Mouse (Mus musculus): ENCODE measurements at regions not wholly inside any gene's neighbourhood (a gene's known extent, or its start where the extent isn't known, plus 50 kb on each side); places are given as distances from the start of the nearest gene placed in this dataset.

GRCm38 (mm10) chr8:88972993-88973690 lies 70.8 kb downstream of the Sall1 start:
- no peak for DNase-seq (ENCODE audit: low spot score in 2 of 2)

DNA sequence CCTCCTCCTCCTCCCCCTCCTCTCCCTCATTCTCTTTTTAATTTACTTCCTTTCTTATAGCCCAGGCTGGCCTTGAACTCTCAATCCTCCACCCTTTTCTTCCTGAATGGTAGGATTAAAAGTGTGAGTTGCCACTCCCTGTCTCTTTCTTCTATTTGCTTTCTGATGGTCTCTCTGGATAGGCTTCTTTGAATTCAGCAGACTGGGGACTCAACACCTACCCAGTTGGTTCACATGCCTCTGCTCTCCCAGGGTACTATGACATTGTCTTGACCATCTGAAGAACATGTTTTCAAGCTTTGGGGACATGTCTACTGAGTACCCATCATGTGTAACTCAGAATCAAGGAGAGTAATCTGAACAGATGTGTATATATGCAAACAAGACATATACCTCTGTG lies 85.1 kb downstream of the Sall1 start:
- no peak for DNase-seq (ENCODE audit: low spot score in 2 of 2)

DNA sequence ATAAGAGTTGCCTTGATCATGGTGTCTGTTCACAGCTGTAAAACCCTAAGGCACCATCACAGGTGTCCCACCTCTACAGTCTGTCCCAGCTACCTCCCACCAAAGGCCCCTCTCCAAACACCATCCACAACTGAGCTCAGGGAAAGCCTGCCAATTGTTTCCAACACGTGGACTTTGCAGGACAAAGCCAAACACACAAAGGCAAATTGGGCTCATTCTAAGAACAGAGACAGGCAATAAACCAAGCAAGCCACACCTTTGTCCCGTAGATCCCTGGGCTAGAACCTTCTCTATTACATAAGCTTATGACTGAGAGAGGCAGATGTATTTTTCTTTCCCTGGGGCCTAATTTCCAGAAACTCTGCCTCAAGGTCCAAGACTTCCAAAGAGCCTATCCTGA lies 90.8 kb downstream of the Sall1 start:
- DNase-seq (ENCODE audit: low spot score in 2 of 2): no peak

- no peak for DNase-seq (ENCODE audit: low spot score in 2 of 2)
Observed at GRCm38 (mm10) chr8:88951829-88952155, 92.2 kb downstream of the Sall1 start.

- no peak for DNase-seq (ENCODE audit: low spot score in 2 of 2)
Observed at GRCm38 (mm10) chr8:88951145-88951828, 92.7 kb downstream of the Sall1 start.

GRCm38 (mm10) chr8:88949975-88950374 lies 94.0 kb downstream of the Sall1 start:
- no peak for DNase-seq (ENCODE audit: low spot score in 2 of 2)

DNA sequence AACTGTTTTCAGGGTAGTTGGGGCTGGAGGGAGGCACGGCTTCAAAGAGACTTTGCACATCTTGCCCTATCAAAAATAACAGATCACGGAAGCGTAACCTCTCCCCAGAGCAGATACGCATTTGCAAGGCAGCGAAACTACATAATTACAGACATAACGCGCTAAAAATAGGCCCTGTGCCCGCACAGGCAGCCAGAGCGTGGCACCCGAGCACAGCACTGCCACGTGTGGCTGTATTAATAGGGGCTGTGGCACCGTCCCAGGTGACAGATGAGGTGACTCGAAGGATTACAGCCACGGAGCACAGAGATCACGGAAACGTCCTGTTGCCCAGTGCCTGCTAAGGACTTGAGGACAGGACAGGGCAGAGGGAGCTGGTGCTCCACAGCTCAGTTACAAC lies 95.0 kb downstream of the Sall1 start:
- no peak for DNase-seq (ENCODE audit: low spot score in 2 of 2)

GRCm38 (mm10) chr8:88948328-88948727 lies 95.6 kb downstream of the Sall1 start:
- DNase-seq (ENCODE audit: low spot score in 2 of 2): no peak

DNA sequence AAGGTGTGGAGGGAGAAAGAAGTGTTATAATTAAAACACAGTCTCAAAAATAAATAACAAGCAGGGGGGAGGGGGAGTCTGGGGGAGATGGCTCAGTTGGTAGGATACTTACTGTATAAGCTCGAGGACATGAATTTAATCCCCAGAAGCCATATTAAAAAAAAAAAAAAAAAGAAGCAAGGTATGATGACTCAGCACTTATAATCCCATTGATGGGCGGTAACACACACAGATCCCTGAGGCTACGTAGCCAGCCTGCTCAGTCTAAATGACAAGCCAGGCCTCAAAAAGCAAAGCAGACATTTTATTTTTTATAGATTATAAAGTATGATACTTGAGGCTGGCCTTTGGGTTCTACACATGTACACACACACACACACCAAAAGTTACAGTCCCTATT lies 96.6 kb downstream of the Sall1 start:
- DNase-seq (ENCODE audit: low spot score in 2 of 2): no peak

GRCm38 (mm10) chr8:88945656-88946055 lies 98.3 kb downstream of the Sall1 start:
- DNase-seq (ENCODE audit: low spot score in 2 of 2): no peak

DNA sequence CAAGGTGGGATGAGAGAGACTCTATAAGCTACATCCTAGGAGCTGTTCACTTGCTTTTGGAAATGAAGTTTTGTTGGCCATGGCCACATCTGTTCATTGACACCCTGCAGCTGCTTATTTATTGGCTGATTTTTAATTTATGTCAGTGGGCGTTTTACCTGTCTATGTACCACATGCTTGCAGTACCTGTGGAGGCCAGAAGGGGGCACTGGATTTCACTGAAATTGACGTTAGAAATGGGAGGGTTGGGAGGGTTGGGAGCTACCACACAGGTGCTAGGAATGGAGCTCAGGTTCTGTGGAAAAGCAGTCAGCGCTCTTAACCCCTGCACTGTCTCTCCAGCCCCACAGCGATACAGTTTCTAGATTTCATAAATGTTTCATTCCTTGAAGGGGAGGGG lies 99.9 kb downstream of the Sall1 start:
- DNase-seq (ENCODE audit: low spot score in 2 of 2): no peak

DNA sequence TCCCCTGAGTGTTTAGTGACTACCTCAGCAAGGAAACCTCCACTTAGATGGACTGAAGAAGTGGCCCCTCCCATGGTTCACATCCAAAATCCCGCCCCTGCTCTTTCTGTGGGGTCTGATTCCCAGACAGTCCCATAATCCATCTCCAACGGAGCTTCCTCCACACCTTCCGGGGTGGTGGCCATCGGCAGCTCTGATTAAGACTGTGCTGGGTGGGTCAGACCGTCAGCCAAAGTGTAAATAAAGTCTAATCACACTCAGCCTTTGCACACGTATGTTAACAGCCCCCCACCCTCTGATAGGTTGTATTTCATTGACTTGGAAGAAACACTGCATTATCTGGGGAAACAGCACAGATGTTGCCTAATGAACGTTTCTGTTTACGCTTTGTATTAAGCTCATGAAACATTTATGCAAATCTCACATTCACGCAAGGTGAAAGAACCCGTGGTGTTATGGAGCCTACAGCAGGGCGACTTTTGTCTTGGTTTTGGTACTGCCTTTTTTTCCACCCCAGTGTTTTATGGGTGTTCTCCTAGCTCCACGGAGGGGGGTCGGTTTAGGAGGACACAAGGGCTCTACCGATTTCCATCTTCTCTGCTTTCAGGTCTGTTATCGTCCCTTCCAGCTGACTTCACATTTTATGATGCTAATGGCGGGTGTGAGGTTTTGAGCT lies 104.8 kb downstream of the Sall1 start:
- DNase-seq (ENCODE audit: low spot score in 2 of 2): no peak

GRCm38 (mm10) chr8:88934708-88935107 lies 109.3 kb downstream of the Sall1 start:
- DNase-seq (ENCODE audit: low spot score in 2 of 2): no peak

DNA sequence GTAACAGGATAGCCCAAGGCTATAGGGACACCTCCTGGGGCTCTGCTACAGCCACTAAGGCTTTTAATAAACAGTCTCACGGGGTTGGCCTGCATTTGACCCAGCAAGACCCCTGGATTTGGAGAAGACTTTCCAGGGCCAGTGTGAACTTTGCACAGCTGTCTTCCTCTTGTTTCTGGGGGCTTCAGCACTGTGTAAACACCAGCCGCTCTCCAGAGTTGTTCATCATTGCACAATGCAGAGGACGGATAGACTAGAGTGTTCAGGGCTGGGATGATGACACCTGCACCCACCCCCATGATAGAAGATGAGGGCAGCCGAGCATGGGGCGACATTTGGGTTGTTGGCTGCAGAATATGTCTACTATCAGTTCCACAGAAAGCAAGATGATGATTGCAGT lies 112.9 kb downstream of the Sall1 start:
- no peak for DNase-seq (ENCODE audit: low spot score in 2 of 2)

DNA sequence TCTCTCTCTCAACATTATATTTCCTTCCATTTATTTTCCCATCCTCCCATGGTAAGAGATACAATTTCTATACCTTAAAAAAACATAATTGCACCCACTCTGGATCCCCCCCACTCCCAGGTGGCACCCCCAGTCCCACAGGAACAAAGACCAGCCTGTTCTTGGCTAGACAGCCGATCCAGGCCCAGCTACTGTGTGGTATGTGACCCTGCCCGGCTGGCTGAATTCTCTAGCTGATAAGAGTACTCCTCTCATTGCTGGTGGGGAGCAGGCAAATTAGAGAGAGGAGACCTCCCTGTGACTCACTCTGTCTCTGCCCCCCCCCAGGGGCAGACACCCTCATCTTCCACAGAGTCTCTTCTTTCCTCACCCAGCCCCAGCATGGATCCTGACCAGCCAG lies 113.6 kb downstream of the Sall1 start:
- DNase-seq (ENCODE audit: low spot score in 2 of 2): no peak

GRCm38 (mm10) chr8:88928675-88929377 lies 115.1 kb downstream of the Sall1 start:
- DNase-seq (ENCODE audit: low spot score in 2 of 2): no peak

DNA sequence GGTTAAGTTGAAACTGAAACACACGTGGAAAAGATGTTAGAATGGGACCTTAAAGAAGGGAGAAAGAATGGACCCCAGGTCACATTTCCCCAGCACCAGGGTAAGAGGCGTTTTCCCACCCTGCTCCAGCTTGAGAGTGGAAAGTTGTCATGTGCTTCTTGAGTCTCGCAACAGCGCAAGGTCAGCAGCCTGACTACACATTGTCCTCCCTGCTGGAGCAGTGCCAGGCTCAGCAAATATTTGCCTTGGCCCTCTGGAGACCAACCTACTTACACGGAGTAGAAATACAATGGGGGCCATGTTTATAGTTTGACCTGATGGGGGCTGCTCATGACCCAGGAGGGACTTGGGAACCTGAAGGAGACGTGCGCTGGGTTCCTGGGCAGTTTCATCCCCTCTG lies 121.1 kb downstream of the Sall1 start:
- no peak for DNase-seq (ENCODE audit: low spot score in 2 of 2)

GRCm38 (mm10) chr8:88921967-88922366 lies 122.0 kb downstream of the Sall1 start:
- no peak for DNase-seq (ENCODE audit: low spot score in 2 of 2)

DNA sequence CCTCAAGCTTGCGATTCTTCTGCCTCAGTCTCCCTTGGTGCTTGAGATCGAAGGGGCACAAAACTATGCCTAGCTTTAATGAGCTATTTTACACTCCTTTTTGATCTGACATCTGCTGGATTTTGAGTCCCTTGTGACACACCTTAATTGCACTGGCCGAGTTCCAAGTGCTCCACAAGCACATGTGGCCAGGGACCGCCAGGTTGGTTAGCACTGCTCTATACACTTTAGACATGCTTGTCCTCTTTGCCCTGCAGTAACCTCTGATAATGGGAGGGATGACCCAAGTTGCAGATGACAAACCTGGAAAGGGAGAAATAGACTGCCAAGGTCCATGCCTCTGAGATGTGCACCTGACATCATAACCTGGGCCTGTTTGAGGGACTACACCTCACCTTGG lies 124.7 kb downstream of the Sall1 start:
- no peak for DNase-seq (ENCODE audit: low spot score in 2 of 2)

DNA sequence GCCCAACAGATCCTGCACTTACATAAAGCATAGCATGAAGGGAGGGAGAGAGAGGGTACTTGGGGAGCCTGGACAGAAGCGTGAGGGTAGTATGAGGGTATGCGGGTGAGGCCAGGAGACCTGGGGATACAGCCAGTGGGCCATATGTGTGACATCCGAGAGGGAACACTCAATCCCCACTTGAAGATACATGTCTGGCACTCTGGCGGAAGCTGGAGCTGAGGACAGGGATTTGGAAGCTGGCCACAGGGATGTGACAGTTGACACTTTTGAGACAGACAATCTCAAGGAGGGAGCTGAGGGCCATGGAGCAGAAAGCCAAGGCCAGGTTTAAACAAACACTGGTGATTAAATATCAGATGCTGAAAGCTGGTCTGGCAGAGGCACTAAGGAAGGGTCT lies 127.9 kb downstream of the Sall1 start:
- DNase-seq (ENCODE audit: low spot score in 2 of 2): no peak

GRCm38 (mm10) chr8:88914657-88915056 lies 129.3 kb downstream of the Sall1 start:
- DNase-seq (ENCODE audit: low spot score in 2 of 2): no peak

DNA sequence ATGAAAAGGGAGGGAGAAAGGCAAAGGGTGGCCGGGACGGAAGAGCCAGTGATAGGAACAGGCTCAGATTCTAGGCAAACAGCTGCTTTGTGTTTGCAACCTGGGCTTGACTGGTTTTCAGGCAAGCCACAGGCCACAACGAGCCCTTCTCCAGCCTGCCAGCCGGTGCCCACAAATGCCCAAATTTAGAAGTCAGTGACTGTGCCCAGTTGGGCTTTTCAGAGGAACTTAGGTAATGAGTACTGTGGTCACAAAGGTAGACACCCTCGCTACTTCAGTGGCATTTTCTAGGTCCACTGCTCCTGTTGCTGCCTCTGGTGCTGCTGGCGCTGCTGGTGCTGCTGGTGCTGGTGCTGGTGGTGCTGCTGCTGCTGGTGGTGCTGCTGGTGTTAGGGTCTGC lies 129.8 kb downstream of the Sall1 start:
- no peak for DNase-seq (ENCODE audit: low spot score in 2 of 2)

- DNase-seq (ENCODE audit: low spot score in 2 of 2): no peak
Observed at GRCm38 (mm10) chr8:88906244-88906643, 137.7 kb downstream of the Sall1 start.
